Mouse (Mus musculus) embryonic facial prominence, embryonic 15.5 days (tissue): ENCODE data around the gene Sbno1. TPM values are rescaled to one million over a fixed set of nuclear protein-coding genes. Genes with fewer than 3 reads are reported as not detected.
"Not testable (repeated sequence)": the region's sequence is repeated elsewhere in the genome, so short reads cannot be mapped to it uniquely, and the experiment has no call there.

Source experiments
- ATAC-seq: fragments of 200-750 bp; cut with Nextera tagmentation; 2 replicates; pipeline ENCODE4 v1.8.0; 2017; ENCODE audit warnings: low read depth, moderate TSS enrichment; ENCODE audit not compliant: insufficient number of reproducible peaks, low FRiP score, low TSS enrichment
- H3K27ac ChIP-seq: fragments of 300-500 bp; sonication (generic); replicated peaks from 2 replicates; pipeline ENCODE4 v1.5.1; 2015; ENCODE audit warnings: mild to moderate bottlenecking, inconsistent platforms
- H3K27me3 ChIP-seq: fragments of 300-500 bp; sonication (generic); 2 replicates; pipeline ENCODE4 v1.6.1; 2015; ENCODE audit warnings: inconsistent platforms
- H3K36me3 ChIP-seq: fragments of 300-500 bp; sonication (generic); 2 replicates; pipeline ENCODE4 v1.6.1; 2015; ENCODE audit warnings: mild to moderate bottlenecking, inconsistent platforms
- H3K4me1 ChIP-seq: fragments of 300-500 bp; sonication (generic); 2 replicates; pipeline ENCODE4 v1.6.1; 2015; ENCODE audit warnings: inconsistent platforms
- H3K4me2 ChIP-seq: fragments of 300-500 bp; sonication (generic); replicated peaks from 2 replicates; pipeline ENCODE4 v1.6.1; 2015; ENCODE audit warnings: mild to moderate bottlenecking, inconsistent platforms
- H3K4me3 ChIP-seq: fragments of 300-500 bp; sonication (generic); replicated peaks from 2 replicates; pipeline ENCODE4 v1.5.1; 2015; ENCODE audit warnings: mild to moderate bottlenecking, inconsistent platforms
- H3K9ac ChIP-seq: fragments of 300-500 bp; sonication (generic); 2 replicates; pipeline ENCODE4 v1.6.1; 2015; ENCODE audit warnings: inconsistent platforms
- H3K9me3 ChIP-seq: fragments of 300-500 bp; sonication (generic); replicated peaks from 2 replicates; pipeline ENCODE4 v1.6.1; 2016; ENCODE audit warnings: inconsistent platforms
- WGBS: fragments of 180-500 bp; shearing (Covaris S2); methylation state at CpG from one replicate; pipeline ENCODE4 v1.1.7; 2015; 5-methylcytosine and 5-hydroxymethylcytosine counted together
- polyA plus RNA-seq: library from polyadenylated mRNA; unstranded; fragments of >200 nt; fragmentation: Nextera tagmentation; extraction: Ambion mirVana; gene quantifications from 2 replicates; pipeline ENCODE4 v1.2.1, GENCODE M21; 2015

Sbno1 gene
- 75.9 and 76.7 TPM in 2 replicates for polyA plus RNA-seq

- Histone ChIP-seq H3K4me3 (peak within 1 kb of the TSS; percentile 100), H3K9me3 (no peaks in the 10 kb centered on the region), H3K27me3 (no peaks in the 10 kb centered on the region), H3K36me3 (no peaks in the 10 kb centered on the region; the same call in 1 of the 2 replicates), H3K4me1 (peaks cover 15% of the 10 kb centered on the region), H3K9ac (peak within 1 kb of the TSS; percentile 91), H3K4me2 (peak within 1 kb of the TSS; percentile 88), H3K27ac (peak within 1 kb of the TSS; percentile 92)
- peak; percentile 96 for ATAC-seq
- under 1% methylated on average over 63 of the region's 81 CpGs for WGBS
Observed at GRCm38 (mm10) chr5:124425412-124426259, at the start of gene Sbno1. Gene Sbno1, minus strand, starts transcription at chr5:124426001.

- H3K27ac ChIP-seq: no peak overlapping the region
- peaks cover 4% of the 10 kb centered on the region; the same call in 1 of the 2 replicates for H3K4me1 ChIP-seq
- H3K27me3 ChIP-seq: no peaks in the 10 kb centered on the region
- no peaks in the 10 kb centered on the region for H3K9me3 ChIP-seq
- 77% methylated on average over 6 of the region's 6 CpGs for WGBS
- no peak overlapping the region for H3K4me2 ChIP-seq
- peaks cover 37% of the 10 kb centered on the region for H3K36me3 ChIP-seq
- no peak overlapping the region for H3K9ac ChIP-seq
- no peak overlapping the region for H3K4me3 ChIP-seq
- ATAC-seq: no peak
Observed at GRCm38 (mm10) chr5:124470591-124471171, 44.9 kb upstream of the Sbno1 start.

GRCm38 (mm10) chr5:124469486-124469885 lies 43.7 kb upstream of the Sbno1 start:
- ATAC-seq: no peak
- H3K36me3 ChIP-seq: peaks cover 37% of the 10 kb centered on the region
- no peak overlapping the region for H3K4me3 ChIP-seq
- 87% methylated on average over 6 of the region's 6 CpGs for WGBS
- H3K9ac ChIP-seq: no peak overlapping the region
- H3K4me1 ChIP-seq: no peaks in the 10 kb centered on the region
- no peaks in the 10 kb centered on the region for H3K27me3 ChIP-seq
- no peaks in the 10 kb centered on the region for H3K9me3 ChIP-seq
- H3K4me2 ChIP-seq: no peak overlapping the region
- no peak overlapping the region for H3K27ac ChIP-seq

- Histone ChIP-seq H3K4me2 (no peak overlapping the region), H3K4me1 (no peaks in the 10 kb centered on the region), H3K9me3 (no peaks in the 10 kb centered on the region), H3K27me3 (no peaks in the 10 kb centered on the region), H3K27ac (no peak overlapping the region), H3K36me3 (peaks cover 41% of the 10 kb centered on the region), H3K4me3 (no peak overlapping the region), H3K9ac (no peak overlapping the region)
- no peak for ATAC-seq
- 91% methylated on average over 7 of the region's 7 CpGs for WGBS
Observed at GRCm38 (mm10) chr5:124468365-124468764, 42.6 kb upstream of the Sbno1 start.

- no peaks in the 10 kb centered on the region for H3K27me3 ChIP-seq
- 76% methylated on average over 1 of the region's 1 CpGs for WGBS
- no peaks in the 10 kb centered on the region for H3K9me3 ChIP-seq
- H3K4me1 ChIP-seq: no peaks in the 10 kb centered on the region
- H3K4me3 ChIP-seq: no peak overlapping the region
- no peak overlapping the region for H3K4me2 ChIP-seq
- ATAC-seq: no peak
- H3K36me3 ChIP-seq: peaks cover 46% of the 10 kb centered on the region
- H3K27ac ChIP-seq: no peak overlapping the region
- H3K9ac ChIP-seq: no peak overlapping the region
Observed at GRCm38 (mm10) chr5:124467766-124468165, 42.0 kb upstream of the Sbno1 start.

- no peak overlapping the region for H3K27ac ChIP-seq
- H3K4me1 ChIP-seq: no peaks in the 10 kb centered on the region
- no peaks in the 10 kb centered on the region for H3K9me3 ChIP-seq
- no peak for ATAC-seq
- H3K36me3 ChIP-seq: peaks cover 72% of the 10 kb centered on the region
- no peaks in the 10 kb centered on the region for H3K27me3 ChIP-seq
- no peak overlapping the region for H3K4me3 ChIP-seq
- no peak overlapping the region for H3K9ac ChIP-seq
- H3K4me2 ChIP-seq: no peak overlapping the region
Observed at GRCm38 (mm10) chr5:124464905-124465304, 39.1 kb upstream of the Sbno1 start.

GRCm38 (mm10) chr5:124463462-124463861 lies 37.7 kb upstream of the Sbno1 start:
- Histone ChIP-seq H3K9me3 (no peaks in the 10 kb centered on the region), H3K27me3 (no peaks in the 10 kb centered on the region)

GRCm38 (mm10) chr5:124462297-124463025 lies 36.7 kb upstream of the Sbno1 start:
- 90% methylated on average over 8 of the region's 8 CpGs for WGBS
- Histone ChIP-seq H3K9me3 (no peaks in the 10 kb centered on the region), H3K27ac (no peak overlapping the region), H3K36me3 (peaks cover 72% of the 10 kb centered on the region), H3K4me1 (no peaks in the 10 kb centered on the region), H3K4me3 (no peak overlapping the region), H3K9ac (no peak overlapping the region), H3K27me3 (no peaks in the 10 kb centered on the region), H3K4me2 (no peak overlapping the region)
- no peak for ATAC-seq

More at GRCm38 (mm10) chr5:124463462-124463861, 37.7 kb upstream of the Sbno1 start:
- no peak overlapping the region for H3K27ac ChIP-seq
- H3K9ac ChIP-seq: no peak overlapping the region
- H3K36me3 ChIP-seq: peaks cover 72% of the 10 kb centered on the region
- no peaks in the 10 kb centered on the region for H3K4me1 ChIP-seq
- no peak overlapping the region for H3K4me3 ChIP-seq
- 88% methylated on average over 5 of the region's 5 CpGs for WGBS
- H3K4me2 ChIP-seq: no peak overlapping the region
- ATAC-seq: no peak

GRCm38 (mm10) chr5:124460922-124461321 lies 35.1 kb upstream of the Sbno1 start:
- H3K4me3 ChIP-seq, H3K9ac ChIP-seq, H3K4me2 ChIP-seq, H3K9me3 ChIP-seq, H3K27ac ChIP-seq, H3K27me3 ChIP-seq, ATAC-seq, H3K4me1 ChIP-seq: not testable (repeated sequence)
- H3K36me3 ChIP-seq: peaks cover 76% of the 10 kb centered on the region
- WGBS: 90% methylated on average over 14 of the region's 14 CpGs

GRCm38 (mm10) chr5:124456762-124457161 lies 31.0 kb upstream of the Sbno1 start:
- WGBS: 91% methylated on average over 6 of the region's 6 CpGs
- H3K36me3 ChIP-seq: peaks cover 96% of the 10 kb centered on the region
- no peak overlapping the region for H3K9ac ChIP-seq
- no peak overlapping the region for H3K4me2 ChIP-seq
- H3K4me1 ChIP-seq: peaks cover 5% of the 10 kb centered on the region; the same call in 1 of the 2 replicates
- H3K4me3 ChIP-seq: no peak overlapping the region
- H3K9me3 ChIP-seq: no peaks in the 10 kb centered on the region
- no peak for ATAC-seq
- H3K27me3 ChIP-seq: no peaks in the 10 kb centered on the region
- H3K27ac ChIP-seq: no peak overlapping the region

GRCm38 (mm10) chr5:124454082-124454419 lies 28.2 kb upstream of the Sbno1 start:
- no peak for ATAC-seq
- no peaks in the 10 kb centered on the region for H3K27me3 ChIP-seq
- H3K9me3 ChIP-seq: no peaks in the 10 kb centered on the region
- H3K4me2 ChIP-seq: no peak overlapping the region
- no peak overlapping the region for H3K9ac ChIP-seq
- H3K36me3 ChIP-seq: peaks cover 97% of the 10 kb centered on the region
- WGBS: 83% methylated on average over 1 of the region's 1 CpGs
- H3K4me3 ChIP-seq: no peak overlapping the region
- H3K4me1 ChIP-seq: peaks cover 18% of the 10 kb centered on the region
- H3K27ac ChIP-seq: peak overlapping the region; percentile 44; the same call in 1 of the 2 replicates
